Mouse (Mus musculus) lung, postnatal 25 days (tissue): ENCODE measurements around the gene S100a10.
A peak's percentile ranks its signal among the peaks of the same experiment; 100 is the strongest.

ENCODE experiments used
- DNase-seq: peaks from one replicate; pipeline ENCODE4 v3.0.0; 2022; ENCODE audit warnings: low spot score

S100a10 gene

DNA sequence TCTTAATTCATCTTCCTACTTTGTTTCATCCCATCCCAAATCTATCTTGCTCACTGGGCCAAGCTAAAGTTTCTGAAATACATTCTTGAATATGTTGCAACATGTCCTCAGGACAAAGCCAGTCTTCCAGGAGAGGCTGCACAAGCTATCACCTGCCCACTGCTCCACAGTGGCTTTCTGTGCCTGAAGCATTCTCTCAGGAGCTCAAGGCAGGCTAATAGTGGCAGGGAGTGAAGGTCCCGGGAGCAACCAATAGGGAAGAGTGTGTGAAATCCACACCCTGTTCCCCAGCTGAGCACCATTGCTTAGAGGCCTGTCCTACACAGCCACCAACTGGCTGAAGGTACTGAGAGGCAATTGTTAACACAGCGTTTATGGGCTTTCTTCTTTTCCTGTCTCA is 26.1 kb downstream of the S100a10 start:
- DNase-seq = peak; percentile 28

DNA sequence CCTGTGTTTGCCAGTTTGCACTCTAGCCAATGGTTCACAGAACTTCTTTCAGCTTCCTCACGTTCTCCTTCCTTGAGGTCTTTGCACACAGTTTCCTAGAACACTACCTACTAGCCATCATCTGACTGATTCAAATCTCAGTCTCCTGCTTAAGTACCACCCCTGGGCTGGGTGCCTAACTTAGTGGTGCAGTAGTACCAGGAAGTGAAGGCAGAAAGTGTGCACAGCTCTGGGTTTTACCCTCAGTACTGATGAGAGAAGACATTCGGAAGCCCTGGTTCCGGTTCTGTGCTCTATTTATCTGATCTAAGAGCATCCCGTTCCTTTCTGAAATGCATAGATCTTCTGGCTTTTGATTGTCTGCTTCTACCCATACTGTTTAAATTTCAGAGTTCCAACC is 26.8 kb downstream of the S100a10 start:
- DNase-seq = no peak

DNA sequence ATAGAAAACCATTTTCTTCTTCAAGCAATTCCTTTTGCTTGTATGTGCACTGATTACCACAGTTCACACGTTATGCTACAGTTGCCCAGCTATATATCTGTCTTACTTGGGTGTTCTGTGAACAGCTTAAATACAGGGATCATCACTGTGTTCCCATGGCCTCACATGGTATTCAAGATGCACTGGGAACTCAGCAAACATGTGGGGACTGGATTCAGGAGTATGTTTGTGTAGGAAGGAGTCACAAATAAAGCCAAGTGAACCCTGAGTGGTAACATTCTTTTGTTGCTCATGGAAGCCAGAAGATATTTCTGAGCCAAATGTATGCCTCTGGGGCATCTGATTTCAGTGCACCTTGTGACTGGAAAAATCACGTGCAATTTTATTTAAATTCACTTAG is 28.2 kb downstream of the S100a10 start:
- DNase-seq = no peak

DNA sequence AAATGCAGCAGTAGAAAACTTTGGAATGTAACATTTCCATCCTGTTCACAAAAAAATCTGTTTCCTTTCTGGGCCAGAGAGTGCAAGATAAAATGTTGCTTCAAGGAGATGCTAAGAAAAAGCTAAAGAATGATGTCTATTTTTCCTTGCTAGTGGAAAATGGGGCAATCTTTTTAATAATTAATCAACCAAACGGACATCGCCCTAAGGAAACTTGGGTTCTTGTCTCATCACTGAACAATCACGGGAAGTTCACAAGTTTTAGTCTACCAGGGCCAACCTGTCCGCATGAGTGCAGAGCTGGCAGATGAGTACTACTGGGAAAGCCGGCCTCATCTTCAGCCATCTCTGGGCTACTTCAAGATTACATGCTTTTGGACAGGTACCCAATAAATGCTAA is 34.7 kb downstream of the S100a10 start:
- no peak for DNase-seq

DNA sequence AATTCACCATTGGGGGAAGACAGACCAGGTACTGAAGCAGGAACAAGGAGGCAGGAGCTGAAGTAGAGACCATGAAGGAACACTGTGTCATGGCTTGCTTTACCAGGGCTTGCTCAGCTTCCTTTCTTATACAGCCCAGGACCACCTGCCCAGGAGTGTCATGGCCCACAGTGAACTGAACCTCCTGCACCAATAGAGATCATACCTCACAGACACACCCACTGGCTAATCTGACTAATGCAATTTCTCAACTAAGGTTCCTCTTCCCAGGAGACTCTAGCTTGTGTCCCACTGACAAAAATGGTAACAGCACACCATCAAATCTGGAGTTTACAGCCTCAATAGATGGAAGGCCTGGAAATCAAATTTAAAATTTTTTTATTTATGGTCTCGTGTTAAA is 35.4 kb downstream of the S100a10 start:
- DNase-seq = no peak

DNA sequence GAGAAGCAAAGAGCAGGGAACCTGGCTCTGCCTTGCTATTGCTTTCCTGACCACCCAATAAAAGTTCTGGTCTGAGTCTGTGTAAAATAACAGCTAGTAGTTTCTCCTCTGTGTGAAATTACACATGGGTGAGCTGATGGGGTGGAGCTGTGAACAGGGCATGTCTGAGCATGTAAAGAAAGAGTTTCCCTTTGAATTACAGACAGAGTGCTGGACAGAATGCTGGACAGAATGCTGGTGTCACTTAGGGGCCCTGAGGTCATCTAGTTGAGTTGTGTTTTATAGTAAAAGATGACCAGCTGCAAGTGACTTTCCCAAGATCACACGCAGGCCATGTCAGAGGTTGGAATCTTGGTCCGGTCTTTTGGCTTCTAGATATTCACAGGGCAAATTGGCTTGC is 37.2 kb downstream of the S100a10 start:
- DNase-seq = no peak

DNA sequence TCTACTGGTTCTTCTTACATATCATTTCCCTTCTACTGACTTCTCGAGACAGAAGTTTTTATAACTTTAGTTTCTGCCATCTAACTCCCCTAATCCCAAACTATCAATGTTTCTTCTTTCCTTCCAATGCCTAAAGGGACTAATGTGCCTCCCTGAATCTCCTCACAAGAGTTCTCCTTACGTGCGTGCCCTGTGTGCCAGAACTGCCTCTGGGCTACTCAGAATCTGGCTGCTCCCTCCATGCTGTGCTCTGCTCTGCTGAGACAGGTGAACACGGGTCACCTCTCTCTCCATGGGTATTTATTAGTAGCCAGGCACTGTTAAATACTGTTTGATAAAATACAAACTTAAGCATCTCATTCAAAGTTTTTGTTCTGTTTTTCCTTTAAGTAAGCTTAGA is 38.1 kb downstream of the S100a10 start:
- DNase-seq = no peak

DNA sequence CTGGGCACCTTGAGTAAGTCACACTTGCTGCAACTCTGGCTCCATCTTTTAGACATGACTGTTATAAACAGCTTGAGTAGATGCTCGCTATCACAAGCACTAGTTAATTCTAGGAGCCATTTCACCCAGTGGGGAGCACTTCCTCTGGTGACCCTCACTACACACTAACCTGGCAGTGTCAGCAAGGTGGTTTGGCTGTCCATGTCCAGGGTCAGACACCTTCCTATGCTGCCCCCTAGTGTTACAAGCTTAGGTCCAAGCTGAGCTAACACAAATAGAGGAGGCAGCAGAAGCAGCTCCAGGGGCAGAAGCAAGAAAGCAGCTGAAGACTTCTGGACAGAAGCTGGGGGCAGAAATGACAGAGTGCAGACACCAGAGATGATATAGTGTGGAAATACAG is 38.6 kb downstream of the S100a10 start:
- DNase-seq = peak; percentile 81

DNA sequence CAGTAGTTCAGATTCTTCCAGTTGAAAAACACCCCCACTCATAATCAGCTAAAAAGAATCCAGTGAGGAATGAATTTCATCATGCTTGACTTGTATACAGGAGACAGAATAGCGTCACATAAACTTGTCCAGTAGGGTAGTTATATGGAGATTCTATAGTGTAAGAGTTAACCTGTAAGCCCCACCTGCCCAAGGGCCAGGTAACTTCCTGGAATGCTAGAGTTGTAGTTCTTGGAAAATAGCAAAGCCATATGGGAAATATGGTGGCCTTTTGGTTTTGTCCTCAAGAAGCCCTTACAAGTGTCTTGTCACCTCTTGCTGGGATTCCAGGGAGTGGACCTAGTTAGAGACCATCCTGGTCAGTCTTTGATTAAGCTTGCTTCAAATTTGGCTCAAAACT is 41.8 kb downstream of the S100a10 start:
- DNase-seq = no peak

DNA sequence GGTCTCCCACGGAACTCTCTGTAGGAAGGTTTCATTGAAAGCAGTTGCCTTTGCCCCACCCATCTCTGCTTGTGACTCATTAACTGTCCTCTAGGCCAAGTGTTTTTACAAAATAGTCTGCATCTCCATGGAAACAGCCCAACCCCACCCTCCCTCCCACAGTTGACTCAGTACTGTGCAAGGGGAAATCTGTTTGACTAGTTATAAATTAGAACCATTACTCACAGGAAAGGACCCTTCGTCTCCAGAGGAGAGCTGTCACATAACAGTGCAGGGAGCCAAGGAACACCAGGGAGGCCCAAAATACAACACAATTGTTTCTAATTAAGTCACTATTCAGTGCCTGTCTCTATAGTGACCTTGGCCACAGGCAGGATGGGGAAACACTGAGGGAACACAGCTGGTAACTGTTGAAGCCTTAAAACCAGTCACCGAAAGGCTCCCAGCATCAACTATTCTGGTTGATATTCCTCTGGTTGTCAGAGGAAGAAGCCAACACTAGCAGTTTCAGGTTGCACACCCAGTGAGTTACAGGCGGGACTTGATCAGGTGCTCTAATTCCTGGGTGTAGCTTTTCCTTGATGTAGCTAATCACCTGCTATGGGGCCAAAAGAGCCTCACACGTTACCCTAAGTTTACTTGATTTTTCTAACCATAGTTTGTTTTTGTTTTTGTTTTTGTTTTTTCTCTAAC is 42.5 kb downstream of the S100a10 start:
- peak; percentile 82 for DNase-seq

DNA sequence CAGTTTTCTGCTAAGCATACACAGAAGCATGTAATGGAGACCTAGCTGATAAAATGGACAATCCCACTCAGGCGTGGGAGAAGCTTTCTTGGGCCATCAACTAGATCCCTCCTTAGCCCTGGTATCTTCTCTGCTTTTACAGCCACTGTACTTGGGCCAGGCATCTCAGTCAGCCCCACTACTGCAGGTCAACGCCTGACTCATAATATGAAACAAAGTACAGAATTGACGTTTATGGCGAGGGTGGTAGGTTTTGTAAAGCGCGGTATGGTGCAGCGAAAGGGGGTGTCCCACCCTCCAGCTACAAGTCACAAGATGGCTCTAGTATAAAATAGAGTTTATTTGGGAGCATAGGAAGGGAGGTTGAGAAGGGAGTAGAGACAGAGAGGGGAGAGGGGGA is 43.1 kb downstream of the S100a10 start:
- DNase-seq = no peak

DNA sequence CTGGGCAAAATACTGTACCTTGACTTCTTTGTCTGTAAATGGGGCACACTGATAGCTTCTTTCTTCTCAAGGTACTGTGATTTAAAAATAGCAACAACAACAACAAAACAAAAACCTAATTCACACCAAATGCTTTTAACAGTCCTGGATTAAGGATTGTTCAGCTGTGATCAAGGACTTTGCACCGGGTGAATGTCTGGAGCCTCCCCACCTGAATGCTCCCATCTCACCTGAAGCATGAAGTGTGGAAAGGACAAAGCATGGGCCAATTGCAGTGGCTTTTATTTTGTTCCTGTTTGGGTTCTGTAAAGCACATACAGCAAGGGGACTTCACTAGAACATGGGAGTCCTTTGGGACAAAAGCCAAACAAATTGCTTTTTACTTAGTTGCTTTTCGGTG is 45.3 kb downstream of the S100a10 start:
- DNase-seq = no peak

DNA sequence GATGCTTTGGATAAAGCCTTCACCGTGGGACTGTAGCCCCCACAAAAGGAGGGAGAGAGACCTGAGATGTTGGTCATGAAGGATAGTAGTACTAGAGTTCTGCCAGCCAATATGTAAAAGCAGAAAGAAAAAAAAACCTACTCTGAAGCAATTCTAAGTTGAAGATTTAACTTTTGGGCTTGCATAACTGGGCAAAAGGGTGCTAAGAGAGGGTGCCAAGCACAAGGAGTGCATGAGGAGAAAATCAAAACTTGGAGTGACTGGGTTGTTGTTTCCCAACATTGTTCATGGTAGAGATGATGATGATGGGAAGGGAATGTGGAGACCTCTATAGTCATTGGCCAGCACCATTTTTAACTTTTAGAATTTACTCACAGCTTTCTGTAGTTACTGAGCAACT is 47.0 kb downstream of the S100a10 start:
- no peak for DNase-seq

DNA sequence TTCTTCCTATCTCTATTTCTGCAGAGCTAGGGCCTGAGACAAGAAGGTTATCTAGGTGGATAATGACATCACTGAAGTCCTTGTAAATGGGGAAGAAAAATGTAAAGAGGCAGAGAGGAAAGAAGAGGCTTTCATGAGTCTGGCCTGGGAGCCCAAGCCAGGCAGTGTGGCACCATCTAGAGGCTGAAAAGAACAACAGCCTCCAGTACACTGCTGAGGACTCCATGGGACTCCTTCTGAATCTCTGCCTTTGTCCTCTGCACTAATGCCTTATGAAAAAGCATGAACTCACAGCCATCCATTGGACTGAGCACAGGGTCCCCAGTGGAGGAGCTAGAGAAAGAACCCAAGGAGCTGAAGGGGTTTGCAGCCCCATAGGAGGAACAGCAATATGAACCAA is 54.1 kb downstream of the S100a10 start:
- DNase-seq = peak; percentile 21
